Mouse (Mus musculus) thymus, postnatal 14 days (tissue): ENCODE results near the gene S100a10.
"Not testable (repeated sequence)": the region's sequence is repeated elsewhere in the genome, so short reads cannot be mapped to it uniquely, and the experiment has no call there.

Experiments used
- DNase-seq: peaks from one replicate; pipeline ENCODE4 v3.0.0; 2021

Gene S100a10

GRCm38 (mm10) chr3:93554981-93555877 lies at the start of gene S100a10:
Gene S100a10 (plus strand): TSS chr3:93555080.
- DNase-seq, result peak; percentile 87

- DNase-seq, result peak; percentile 94
Measured at GRCm38 (mm10) chr3:93505960-93506863, 48.7 kb upstream of the S100a10 start.

GRCm38 (mm10) chr3:93506881-93507325 lies 48.0 kb upstream of the S100a10 start:
- peak; percentile 44 for DNase-seq

- no peak for DNase-seq
Measured at GRCm38 (mm10) chr3:93509301-93509700, 45.6 kb upstream of the S100a10 start.

- no peak for DNase-seq
Measured at GRCm38 (mm10) chr3:93511036-93511435, 43.8 kb upstream of the S100a10 start.

GRCm38 (mm10) chr3:93511801-93512200 lies 43.1 kb upstream of the S100a10 start:
- no peak for DNase-seq

- no peak for DNase-seq
Measured at GRCm38 (mm10) chr3:93512386-93513101, 42.3 kb upstream of the S100a10 start.

- DNase-seq, result peak; percentile 20
Measured at GRCm38 (mm10) chr3:93514628-93515027, 40.3 kb upstream of the S100a10 start.

- no peak for DNase-seq
Measured at GRCm38 (mm10) chr3:93517343-93517742, 37.5 kb upstream of the S100a10 start.

GRCm38 (mm10) chr3:93519856-93520329 lies 35.0 kb upstream of the S100a10 start:
- DNase-seq, result no peak

- peak; percentile 61 for DNase-seq
Measured at GRCm38 (mm10) chr3:93520330-93521193, 34.3 kb upstream of the S100a10 start, which contains the start of gene S100a11. Gene S100a11 (plus strand): TSS chr3:93520488.

GRCm38 (mm10) chr3:93521462-93522057 lies 33.3 kb upstream of the S100a10 start:
- no peak for DNase-seq

GRCm38 (mm10) chr3:93522611-93523010 lies 32.3 kb upstream of the S100a10 start:
- DNase-seq, result peak; percentile 50

GRCm38 (mm10) chr3:93527300-93527699 lies 27.6 kb upstream of the S100a10 start:
- no peak for DNase-seq

- DNase-seq, result no peak
Measured at GRCm38 (mm10) chr3:93528807-93529206, 26.1 kb upstream of the S100a10 start.

- DNase-seq, result no peak
Measured at GRCm38 (mm10) chr3:93537068-93537576, 17.8 kb upstream of the S100a10 start.

GRCm38 (mm10) chr3:93538486-93538885 lies 16.4 kb upstream of the S100a10 start:
- DNase-seq, result no peak

- DNase-seq, result no peak
Measured at GRCm38 (mm10) chr3:93541501-93541900, 13.4 kb upstream of the S100a10 start.

- not testable (repeated sequence) for DNase-seq
Measured at GRCm38 (mm10) chr3:93544170-93544569, 10.7 kb upstream of the S100a10 start.

GRCm38 (mm10) chr3:93547099-93547648 lies 7.7 kb upstream of the S100a10 start:
- DNase-seq, result peak; percentile 90
